Mouse (Mus musculus): ENCODE measurements around the gene Mucl3.

GRCm38 (mm10) chr17:35587291-35587690 lies 56.2 kb downstream of the Mucl3 start:
- TF ChIP-seq CTCF (IDR thresholded peaks at IDR 0.05; ENCODE audit: insufficient read depth, low read depth, low read length) (no peak), POLR2A (IDR thresholded peaks at IDR 0.05; ENCODE audit: insufficient read depth, low read depth, low read length) (no peak)

All from olfactory bulb, adult 2 months (tissue).